Mouse (Mus musculus) R1 (cell line): ENCODE data around the gene Kbtbd4.

ENCODE experiments used
- DNase-seq: peaks from one replicate; pipeline ENCODE4 v3.0.0-alpha.2; 2018; ENCODE audit warnings: low read depth, low spot score

Gene Kbtbd4

DNA sequence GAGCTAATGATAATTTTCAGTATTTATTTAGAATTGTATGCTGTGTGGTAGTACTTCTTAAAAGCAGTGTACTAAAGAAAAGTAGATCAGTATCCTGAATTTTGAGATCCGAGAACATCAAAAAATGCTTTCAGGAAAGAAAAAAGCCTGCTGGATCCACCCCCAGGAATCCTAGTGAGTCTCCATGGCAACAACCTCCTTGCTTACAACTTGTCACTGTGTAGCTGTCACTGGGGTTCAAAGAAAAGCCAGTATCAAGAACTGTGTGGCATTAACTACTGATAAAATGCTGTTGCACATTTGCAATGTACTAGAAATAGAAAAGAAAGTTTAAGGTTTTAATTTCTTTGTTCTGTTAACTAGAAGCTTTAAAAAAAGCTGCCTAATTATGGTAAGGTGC, 51.5 kb downstream of the Kbtbd4 start:
- no peak for DNase-seq

DNA sequence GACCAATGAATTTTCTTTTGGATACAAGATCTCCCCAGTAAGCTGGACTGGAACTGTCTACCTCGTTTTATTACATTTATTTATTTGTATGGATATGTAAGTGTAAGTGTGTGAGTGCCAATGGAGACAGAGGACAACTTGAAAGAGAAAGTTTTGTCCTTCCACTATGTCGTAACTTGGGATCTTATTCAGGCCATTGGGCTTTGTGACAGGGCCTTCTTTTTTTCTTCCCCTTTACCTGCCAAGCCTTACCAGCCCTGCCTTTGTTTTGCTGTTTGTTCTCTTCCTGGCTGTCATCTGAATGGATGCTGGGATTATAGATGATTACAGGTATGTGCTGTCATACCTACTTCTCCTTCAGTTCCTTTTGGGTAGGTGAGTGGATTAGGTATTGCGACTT, 54.3 kb downstream of the Kbtbd4 start:
- no peak for DNase-seq

DNA sequence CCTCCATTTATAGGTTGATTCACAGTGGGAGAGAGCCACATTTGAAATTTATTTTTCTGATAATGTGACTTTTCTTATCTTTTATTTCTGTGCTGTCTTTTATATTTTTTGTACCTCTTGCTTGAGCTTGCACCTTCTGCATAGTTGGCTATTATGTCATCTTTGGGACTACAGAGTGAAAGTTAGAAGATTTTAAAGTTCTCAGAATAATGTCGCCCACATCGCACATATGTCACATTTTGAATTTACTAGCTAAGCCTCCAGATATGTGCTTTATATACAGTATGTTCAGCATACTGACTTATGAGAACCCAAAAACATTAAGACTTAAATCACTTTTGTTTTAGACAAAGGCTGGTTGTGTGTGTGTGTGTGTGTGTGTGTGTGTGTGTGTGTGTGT, 55.5 kb downstream of the Kbtbd4 start:
- DNase-seq, result no peak
